Mouse (Mus musculus): Measurements from ENCODE around the gene Plin4.

Plin4 gene

GRCm38 (mm10) chr17:56109219-56110051, at the start of gene Plin4:
Gene Plin4, minus strand, starts transcription at chr17:56109803.
- DNase-seq (ENCODE audit: low read depth, low spot score) = no peak

- no peak for DNase-seq (ENCODE audit: low read depth, low spot score)
Measured at GRCm38 (mm10) chr17:56153643-56154042, 44.0 kb upstream of the Plin4 start.

- DNase-seq (ENCODE audit: low read depth, low spot score) = no peak
Measured at GRCm38 (mm10) chr17:56149897-56150296, 40.3 kb upstream of the Plin4 start.

- DNase-seq (ENCODE audit: low read depth, low spot score) = no peak
Measured at GRCm38 (mm10) chr17:56148790-56149618, 39.4 kb upstream of the Plin4 start.

- no peak for DNase-seq (ENCODE audit: low read depth, low spot score)
Measured at GRCm38 (mm10) chr17:56148280-56148679, 38.7 kb upstream of the Plin4 start.

- no peak for DNase-seq (ENCODE audit: low read depth, low spot score)
Measured at GRCm38 (mm10) chr17:56147420-56147819, 37.8 kb upstream of the Plin4 start.

- DNase-seq (ENCODE audit: low read depth, low spot score) = no peak
Measured at GRCm38 (mm10) chr17:56146131-56146530, 36.5 kb upstream of the Plin4 start.

GRCm38 (mm10) chr17:56144546-56144945, 34.9 kb upstream of the Plin4 start:
- DNase-seq (ENCODE audit: low read depth, low spot score) = no peak

- no peak for DNase-seq (ENCODE audit: low read depth, low spot score)
Measured at GRCm38 (mm10) chr17:56141702-56142605, 32.4 kb upstream of the Plin4 start.

GRCm38 (mm10) chr17:56139858-56140595, 30.4 kb upstream of the Plin4 start, which contains the start of gene Sema6b:
Gene Sema6b, minus strand, starts transcription at chr17:56140343.
- DNase-seq (ENCODE audit: low read depth, low spot score) = peak; percentile 49

GRCm38 (mm10) chr17:56139355-56139754, 29.8 kb upstream of the Plin4 start:
- DNase-seq (ENCODE audit: low read depth, low spot score) = no peak

- DNase-seq (ENCODE audit: low read depth, low spot score) = peak; percentile 63
Measured at GRCm38 (mm10) chr17:56137839-56138613, 28.4 kb upstream of the Plin4 start.

- no peak for DNase-seq (ENCODE audit: low read depth, low spot score)
Measured at GRCm38 (mm10) chr17:56136558-56136957, 27.0 kb upstream of the Plin4 start.

- DNase-seq (ENCODE audit: low read depth, low spot score) = peak; percentile 53
Measured at GRCm38 (mm10) chr17:56134463-56134971, 24.9 kb upstream of the Plin4 start.

- DNase-seq (ENCODE audit: low read depth, low spot score) = no peak
Measured at GRCm38 (mm10) chr17:56133457-56134363, 24.1 kb upstream of the Plin4 start.

GRCm38 (mm10) chr17:56132661-56133060, 23.1 kb upstream of the Plin4 start:
- no peak for DNase-seq (ENCODE audit: low read depth, low spot score)

- DNase-seq (ENCODE audit: low read depth, low spot score) = peak; percentile 85
Measured at GRCm38 (mm10) chr17:56131814-56132213, 22.2 kb upstream of the Plin4 start.

GRCm38 (mm10) chr17:56131136-56131535, 21.5 kb upstream of the Plin4 start:
- peak; percentile 59 for DNase-seq (ENCODE audit: low read depth, low spot score)

GRCm38 (mm10) chr17:56128246-56128645, 18.6 kb upstream of the Plin4 start:
- DNase-seq (ENCODE audit: low read depth, low spot score) = no peak
